Mouse (Mus musculus) thymus, postnatal 0 days (tissue): Measurements from ENCODE around the gene Mphosph6. TPM values are rescaled to one million over a fixed set of nuclear protein-coding genes. Genes with fewer than 3 reads are reported as not detected.

Source experiments
- DNase-seq: peaks from one replicate; pipeline ENCODE4 v3.0.0-alpha.2; 2015; ENCODE audit warnings: low spot score
- polyA plus RNA-seq: library from polyadenylated mRNA; unstranded; fragments of >200 nt; fragmentation: Nextera tagmentation; extraction: Ambion mirVana; gene quantifications from 2 replicates; pipeline ENCODE4 v1.2.1, GENCODE M21; 2015

Gene Mphosph6
- polyA plus RNA-seq, 1 experiment from 2014 or later: 47.0 TPM

DNA sequence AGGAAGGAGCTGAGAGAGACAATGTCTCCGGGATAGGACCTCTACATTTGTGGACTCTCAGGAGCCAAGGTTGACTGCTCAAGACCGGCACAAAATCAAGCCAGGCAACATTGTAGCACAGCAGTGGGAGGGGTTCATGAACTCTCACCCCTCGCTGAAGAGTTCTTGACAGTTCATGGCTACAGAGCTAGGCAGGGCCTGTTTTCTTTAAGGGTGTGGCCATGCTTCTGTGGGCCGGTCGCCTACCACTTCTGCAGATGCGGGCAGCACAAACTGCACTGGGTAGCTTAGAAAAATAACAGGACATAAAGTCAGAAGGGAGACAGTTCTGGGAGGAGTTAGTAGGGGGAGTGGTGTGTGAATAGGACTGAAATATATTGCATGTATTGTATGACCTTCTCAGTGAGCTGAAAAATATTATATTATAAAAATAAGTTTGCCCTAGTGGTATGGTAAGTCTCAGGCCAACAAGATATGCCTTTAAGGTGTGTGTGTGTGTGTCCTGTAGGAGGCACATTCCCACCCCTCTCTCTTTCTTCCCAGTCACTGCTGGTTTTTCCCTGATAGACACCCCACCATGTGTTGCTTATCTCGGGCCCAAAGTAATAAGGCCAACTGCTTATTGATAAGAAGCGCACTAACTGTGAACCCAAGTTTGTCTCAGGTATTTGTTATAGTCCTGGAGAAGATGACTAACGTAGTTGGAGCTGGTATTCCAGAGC is 30.5 kb downstream of the Mphosph6 start:
- no peak for DNase-seq

DNA sequence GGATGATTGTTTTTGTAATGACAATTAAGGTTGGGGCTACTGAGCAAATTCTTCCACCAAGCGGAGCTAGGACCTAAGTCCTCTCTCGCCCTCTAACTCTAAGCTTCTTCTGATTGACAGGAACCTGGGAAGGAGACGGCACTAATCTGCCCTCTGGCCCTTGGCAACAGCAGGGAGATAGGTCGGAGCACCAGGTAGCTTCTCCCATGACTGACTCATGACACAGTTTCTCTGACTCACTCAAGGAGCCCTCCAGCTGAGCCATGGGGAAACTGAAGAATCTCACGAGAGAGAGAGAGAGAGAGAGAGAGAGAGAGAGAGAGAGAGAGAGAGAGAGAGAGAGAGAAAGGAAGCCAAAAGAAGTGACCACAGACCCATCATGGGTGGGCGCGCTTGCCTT is 32.8 kb downstream of the Mphosph6 start:
- no peak for DNase-seq

DNA sequence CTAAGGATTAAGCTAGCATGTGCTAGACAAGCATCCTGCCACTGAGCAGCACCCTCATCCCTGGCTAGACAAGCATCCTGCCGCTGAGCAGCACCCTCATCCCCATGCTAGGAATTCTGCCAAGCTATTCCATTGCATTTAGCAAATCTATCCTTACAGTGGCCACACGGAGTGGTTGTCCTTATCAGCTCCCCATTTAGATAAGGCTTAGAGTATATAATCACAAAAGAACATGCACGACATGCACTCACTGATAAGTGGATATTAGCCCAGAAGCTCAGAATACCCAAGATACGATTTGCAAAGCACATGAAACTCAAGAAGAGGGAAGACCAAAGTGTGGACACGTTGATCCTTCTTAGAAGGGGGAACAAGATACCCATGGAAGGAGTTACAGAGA is 35.8 kb downstream of the Mphosph6 start:
- no peak for DNase-seq

DNA sequence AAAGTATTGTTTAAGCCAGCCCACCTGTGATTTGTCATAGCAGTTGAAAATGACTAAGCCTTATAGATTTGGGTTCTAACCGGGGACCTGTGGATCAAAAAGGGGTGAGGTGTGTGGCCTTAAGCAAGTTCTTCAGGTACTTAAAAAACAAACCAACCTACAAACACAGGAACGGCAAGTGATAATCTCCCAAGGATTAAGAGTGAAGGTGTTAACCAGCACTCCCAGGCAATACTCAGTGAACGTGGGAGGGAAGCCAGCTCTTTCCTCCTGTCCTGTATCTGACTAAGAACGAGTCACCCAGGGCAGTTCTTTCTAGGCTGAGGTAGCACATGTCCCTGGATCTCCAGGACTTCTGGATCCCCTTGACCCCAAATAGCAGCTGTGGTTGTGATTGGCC is 37.1 kb downstream of the Mphosph6 start:
- no peak for DNase-seq

DNA sequence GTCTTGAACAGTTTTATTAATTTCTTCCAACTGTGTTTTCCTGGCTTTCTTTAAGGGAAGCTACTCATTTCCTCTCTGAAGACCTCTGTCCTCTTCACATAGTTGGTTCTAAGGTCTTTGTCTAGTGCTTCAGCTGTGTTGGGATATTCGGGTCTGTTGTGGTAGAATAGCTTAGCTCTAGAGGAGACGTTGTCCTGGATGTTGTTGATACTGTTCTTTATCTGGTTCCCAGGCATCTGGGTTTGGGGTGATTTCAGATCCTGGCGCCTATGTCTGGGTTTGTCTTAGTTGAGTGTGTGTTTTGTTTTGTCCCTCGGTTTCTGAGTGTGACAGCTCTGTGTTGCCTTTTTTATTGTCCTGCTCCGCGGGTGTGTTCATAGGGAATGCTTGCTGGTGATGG is 39.0 kb downstream of the Mphosph6 start:
- no peak for DNase-seq

DNA sequence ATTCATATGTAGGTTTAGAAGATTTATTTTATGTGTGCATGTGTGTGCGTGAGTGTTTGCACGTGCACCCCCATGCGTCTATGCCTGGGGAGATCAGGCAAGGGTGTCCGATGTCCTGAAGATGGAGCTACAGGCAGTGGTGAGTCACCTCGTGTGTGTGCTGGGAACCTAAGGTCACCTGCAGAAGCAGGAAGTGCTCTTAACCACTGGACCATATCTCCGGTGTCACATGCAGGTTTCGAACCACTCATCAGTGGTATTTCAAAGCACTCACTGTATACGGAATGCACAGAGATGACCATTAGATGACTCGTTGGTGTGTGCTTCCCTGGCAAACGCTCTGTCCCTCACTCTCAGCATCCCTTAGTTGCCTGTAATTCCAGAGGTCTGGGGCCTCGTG is 43.8 kb downstream of the Mphosph6 start:
- DNase-seq: no peak

DNA sequence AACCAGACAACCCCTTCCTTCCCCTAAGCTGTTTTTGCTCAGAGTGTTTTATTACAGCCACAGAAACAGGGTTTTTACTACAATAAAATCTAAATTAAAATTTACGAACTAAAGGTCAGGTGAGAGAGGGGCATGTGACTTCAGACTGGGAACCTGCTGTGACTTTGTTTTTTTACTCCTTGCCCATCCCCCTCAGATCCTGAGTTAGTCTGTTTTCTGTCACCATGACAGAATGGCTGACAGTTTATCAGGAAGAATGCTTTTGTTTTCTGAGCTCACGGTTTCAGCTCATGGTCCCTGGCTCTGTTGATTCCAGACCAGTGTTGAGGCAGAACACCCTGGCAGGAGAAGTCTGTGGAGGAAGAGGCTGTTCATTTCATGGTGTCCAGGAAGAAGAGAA is 52.3 kb downstream of the Mphosph6 start:
- DNase-seq: no peak

DNA sequence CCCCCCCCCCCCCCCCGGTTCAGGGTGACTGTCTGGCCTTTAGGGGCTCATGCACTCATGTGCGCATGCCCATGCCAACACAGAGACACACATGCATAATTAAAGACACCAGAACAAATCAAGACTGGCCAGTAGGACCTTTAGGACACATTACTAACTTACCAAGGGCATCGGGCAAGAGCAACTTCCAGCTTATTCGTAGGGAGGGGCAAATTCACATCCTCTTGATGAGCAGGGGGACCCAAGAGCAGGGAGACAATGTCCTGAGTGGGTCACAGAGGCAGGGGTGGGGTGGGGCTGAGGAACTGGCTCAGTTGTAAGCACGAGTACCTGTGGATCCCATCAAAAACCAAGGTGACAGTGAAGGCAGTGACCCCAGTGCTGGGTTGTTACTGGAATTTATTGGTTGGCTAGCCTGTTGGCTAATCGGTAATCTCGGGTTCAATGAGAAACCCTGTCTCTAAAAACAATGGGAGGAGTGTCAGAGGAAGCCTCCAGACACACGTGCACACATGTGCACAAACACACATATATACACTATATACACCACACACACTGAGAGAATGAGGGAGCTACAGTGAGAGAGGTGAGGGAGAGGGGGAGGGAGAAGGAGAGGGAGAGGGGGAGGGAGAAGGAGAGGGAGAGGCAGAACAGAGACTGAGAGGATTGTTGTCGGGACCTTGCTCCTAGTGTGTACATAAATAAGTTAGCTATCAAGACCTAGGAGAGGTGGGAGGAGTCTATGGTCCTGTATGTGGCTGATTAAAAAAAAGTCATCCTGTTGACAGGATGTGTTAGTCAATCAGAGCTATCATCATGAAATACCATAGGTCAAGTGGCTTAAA is 53.6 kb downstream of the Mphosph6 start:
- no peak for DNase-seq

DNA sequence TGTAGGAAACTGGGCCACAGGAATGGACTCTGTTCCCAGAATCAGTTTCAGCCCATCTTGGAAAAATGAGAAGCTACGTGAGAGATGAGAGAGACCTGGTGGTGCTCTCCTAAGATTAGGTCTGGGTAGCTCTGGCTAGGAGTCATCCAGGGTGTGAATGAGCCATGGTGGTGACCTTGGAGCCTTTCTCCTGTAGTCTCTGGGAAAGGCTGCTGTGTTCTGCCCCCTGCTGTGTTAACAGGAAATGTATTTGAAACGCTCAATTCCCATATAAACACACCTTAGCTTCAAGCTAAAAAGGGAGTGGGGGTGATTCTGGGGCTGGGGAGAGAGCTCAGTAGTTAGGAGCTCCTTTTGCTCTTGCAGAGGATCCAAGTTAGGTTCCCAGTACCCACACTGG is 54.3 kb downstream of the Mphosph6 start:
- no peak for DNase-seq

DNA sequence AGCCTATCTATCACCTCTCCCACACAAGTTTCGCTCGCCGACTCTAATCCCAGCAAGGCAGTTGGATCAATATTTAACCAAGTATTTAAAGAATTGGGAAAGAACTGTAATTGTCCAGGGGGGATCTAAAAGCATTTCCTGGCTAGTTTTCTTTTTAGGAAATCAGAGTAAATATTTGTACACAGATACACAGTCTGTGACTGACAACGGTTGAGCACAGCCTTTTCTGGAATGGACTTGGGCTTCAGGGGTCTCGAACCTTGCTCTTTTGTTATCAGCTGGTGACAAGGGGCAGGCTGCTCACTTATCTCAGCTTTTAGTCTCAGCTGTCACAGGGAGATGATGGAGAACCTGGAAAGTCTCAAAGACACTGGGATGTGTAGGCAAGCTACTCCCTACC is 55.1 kb downstream of the Mphosph6 start:
- DNase-seq: no peak

DNA sequence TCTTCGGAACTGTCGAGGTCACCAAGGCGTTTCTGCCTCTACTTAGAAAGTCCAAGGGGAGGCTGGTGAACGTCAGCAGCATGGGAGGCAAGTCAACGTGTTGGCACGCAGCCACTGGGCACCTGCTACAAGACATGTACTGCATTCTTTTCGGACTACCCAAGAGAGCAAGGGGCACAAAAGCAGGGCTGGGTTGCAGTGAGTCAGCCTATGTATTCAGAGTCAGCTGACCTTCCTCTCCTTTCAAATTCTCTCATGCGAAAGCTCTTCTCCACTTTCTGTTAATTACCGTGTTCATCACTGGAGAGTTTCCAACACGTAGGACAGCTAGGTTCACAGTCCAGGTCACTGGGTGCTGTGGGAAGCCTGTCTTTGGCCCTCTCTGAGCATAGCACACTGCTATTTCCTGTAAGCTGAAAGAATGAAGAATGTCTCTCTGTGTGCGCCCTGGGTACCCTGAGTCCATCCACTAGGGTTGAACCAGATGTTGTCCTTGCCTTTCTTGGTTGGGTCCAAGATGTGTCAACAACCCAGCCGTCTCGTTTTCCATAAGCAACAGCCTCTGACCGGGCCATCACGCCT is 59.2 kb downstream of the Mphosph6 start:
- DNase-seq: no peak

Other genes with a start within 250 kb of the Mphosph6 start
- gene Sdr42e1, start 128.3 kb downstream of the Mphosph6 start, polyA plus RNA-seq: 2.8 and 3.0 TPM in 2 replicates
- gene Hsd17b2, start 100.0 kb downstream of the Mphosph6 start, polyA plus RNA-seq: 0.19 and 0.49 TPM in 2 replicates